Mouse (Mus musculus) forelimb bud, embryonic 11.5 days (tissue): ENCODE data around the gene Fam217a.
A peak's percentile ranks its signal among the peaks of the same experiment; 100 is the strongest.
"Not testable (repeated sequence)": the region's sequence is repeated elsewhere in the genome, so short reads cannot be mapped to it uniquely, and the experiment has no call there.

Experiments used
- DNase-seq: peaks from one replicate; pipeline ENCODE4 v3.0.0-alpha.2; 2012; ENCODE audit warnings: low read depth, low spot score

The Fam217a gene

DNA sequence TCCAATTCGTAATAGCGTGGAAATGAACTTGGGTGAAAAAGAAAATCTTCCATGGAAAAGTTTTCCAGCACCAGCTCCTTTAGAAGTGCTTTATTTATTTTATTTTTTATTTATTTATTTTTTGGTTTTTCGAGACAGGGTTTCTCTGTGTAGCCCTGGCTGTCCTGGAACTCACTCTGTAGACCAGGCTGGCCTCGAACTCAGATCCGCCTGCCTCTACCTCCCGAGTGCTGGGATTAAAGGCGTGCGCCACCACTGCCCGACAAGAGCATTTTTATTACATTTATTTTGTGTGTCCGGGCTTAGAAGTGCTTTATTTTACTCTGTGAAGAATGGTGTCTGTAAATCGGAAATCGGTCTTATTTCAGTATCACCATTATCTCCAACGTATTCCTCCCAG, 49.4 kb downstream of the Fam217a start:
- not testable (repeated sequence) for DNase-seq

DNA sequence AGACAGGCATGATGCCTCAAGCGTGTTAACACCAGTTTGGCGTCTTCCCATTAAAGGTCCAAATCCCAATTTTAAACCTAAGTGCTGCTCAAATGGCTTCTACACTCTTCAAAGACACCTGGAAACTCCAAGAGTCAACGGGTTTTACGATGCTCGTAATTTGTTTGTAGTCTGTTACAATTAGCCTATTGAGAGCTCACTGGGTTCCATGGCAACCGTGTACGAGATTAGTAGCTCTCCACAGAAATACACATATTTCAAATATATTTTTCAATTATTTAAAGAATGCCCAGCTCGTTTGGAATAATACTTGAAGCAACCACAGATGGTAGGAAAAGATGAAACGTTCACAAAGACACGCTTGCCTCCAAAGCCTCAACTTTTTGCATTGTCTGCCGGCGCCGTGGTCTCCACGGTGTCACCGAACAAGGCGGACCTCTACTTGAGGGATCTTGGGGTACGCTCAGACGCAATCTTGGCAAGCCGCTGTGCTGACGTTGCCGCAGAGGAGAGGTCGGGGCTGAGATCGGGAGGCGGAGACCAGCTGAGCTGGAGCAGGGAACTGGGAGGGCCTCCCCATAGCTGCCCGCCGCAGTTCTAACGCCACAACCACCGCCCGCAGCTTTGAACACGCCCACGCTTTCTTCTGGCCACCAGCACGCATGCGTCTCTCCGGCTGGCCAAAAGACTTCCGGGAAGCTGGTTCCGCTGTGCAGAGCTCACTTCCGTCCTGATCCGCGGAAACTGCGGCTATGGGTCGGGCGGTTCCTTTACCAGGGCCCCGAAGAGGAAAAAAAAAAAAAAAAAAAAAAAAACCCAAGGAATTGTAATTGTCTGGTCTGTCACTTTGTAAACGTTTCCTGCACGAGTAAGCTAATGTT, 50.1 kb downstream of the Fam217a start:
- peak; percentile 95 for DNase-seq

GRCm38 (mm10) chr13:34864420-34865169, 59.5 kb downstream of the Fam217a start:
- DNase-seq, result peak; percentile 80

GRCm38 (mm10) chr13:34861166-34861565, 62.9 kb downstream of the Fam217a start:
- not testable (repeated sequence) for DNase-seq
